Mouse (Mus musculus): ENCODE measurements around the gene Gabrg3. TPM values are rescaled to one million over a fixed set of nuclear protein-coding genes. Genes with fewer than 3 reads are reported as not detected.
"Not testable (repeated sequence)": the region's sequence is repeated elsewhere in the genome, so short reads cannot be mapped to it uniquely, and the experiment has no call there.

Gene Gabrg3
- polyA plus RNA-seq, 3 experiments from 2014 or later: not detected

DNA sequence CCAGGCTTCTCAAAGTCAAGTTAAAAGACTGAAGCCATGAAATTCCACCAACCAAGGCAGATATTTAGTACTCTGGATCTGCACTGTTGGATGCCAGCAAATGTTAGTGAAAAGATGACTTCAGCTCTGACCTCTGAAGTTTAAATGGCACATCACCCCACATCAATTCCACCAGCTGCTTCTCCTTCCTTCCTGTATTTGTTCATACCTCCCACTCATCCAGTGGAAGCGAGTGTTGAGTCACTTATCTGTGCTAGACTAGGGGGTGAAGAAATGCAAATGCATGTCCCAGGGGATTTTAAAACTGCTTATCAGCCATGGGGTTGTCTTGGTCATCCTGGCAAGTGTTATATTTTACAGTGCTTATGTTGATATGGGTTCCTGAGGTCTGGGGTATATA lies 79.7 kb downstream of the Gabrg3 start:
- ATAC-seq: no peak

DNA sequence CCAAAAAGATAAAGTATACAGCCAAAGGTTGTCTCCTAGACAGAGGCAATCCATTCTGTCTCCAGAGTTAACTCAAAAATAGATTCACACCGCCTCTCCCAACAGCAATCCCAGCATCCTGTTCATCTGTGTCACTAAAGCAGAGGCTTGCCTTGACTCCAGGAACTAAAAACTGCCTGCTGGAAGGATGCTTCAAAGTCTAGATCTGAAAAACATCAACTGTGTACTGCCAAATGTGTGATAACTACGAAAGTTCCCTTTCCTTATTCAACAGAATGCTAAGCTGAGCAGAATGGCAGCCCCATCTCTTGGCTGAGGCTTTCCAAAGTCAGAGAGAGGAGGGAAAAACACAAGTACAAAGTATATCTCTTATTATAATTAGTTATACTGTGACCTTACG lies 90.3 kb downstream of the Gabrg3 start:
- no peak for ATAC-seq

DNA sequence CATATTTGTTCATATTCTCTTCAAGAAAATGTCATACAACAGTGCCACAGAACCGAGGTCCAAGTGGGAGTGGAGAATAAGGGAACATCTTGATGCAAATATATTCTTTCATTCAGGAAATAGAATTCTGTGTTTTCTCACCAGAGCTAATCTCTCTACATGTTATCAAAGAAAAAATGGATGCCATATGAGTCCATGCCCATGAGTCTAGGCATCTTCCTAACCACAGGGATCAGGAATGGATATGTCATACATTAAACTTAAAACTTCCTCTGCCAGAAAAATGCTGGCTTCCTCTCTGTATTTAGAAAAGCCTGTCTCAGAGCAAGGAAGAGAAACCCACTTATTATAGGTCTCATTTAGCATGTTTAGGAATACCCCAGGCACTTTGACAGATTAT lies 92.9 kb downstream of the Gabrg3 start:
- ATAC-seq: no peak

DNA sequence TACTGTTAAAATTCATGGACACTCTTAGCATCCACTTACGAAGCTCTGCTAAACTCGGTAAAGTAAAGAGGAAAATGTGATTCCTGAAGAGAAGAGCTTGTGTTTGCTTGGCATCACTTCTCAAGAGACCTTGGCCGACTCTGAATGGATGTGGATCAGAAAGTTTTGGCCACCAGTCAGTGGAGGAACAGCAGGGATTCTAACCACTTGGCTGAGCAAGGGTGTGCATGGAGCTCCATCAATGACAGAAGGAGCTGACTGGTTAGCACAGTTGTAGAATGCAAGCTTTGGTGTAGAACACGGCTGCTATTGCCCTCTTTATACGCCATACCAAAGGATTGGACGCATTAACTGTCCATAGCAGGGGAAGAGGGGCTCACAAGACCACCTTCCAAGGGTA lies 93.4 kb downstream of the Gabrg3 start:
- ATAC-seq: no peak

GRCm38 (mm10) chr7:57283186-57283585 lies 103.8 kb downstream of the Gabrg3 start:
- no peak for ATAC-seq

DNA sequence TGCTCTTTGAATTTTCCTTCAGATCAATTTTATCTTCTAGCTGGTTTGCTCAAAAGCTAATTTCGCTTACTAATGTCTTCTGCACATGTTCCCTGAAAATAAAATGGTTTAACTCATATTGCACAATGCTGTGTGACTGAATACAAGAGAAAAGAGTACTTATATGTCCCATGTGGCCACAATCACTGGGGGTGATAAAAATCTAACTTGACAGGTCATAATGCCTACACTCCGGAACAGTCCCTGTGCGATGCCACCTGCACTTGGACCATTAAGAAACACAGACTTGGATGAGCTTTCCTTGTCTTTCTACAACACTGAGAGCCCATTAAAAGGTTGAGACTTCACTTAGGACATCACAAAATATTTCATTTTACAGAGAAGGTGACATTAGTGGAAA lies 108.1 kb downstream of the Gabrg3 start:
- no peak for ATAC-seq

DNA sequence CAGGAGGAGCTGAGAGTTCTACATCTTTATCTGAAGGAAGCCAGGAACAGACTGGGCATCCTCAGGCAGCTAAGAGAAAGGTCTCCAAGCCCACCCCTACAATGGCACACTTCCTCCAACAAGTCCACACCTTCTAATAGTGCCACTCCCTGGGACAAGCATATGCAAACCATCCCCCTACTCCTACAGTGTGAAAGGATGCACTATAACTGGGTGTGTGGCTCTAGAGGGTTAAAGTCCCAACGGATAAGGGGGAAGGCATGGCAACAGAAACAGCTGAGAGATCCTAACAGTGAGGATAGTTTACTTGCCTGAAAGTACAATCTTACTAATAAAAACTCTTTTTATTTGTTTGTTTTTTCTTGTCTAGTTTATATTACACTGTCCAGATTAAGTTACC lies 126.8 kb downstream of the Gabrg3 start:
- no peak for ATAC-seq

DNA sequence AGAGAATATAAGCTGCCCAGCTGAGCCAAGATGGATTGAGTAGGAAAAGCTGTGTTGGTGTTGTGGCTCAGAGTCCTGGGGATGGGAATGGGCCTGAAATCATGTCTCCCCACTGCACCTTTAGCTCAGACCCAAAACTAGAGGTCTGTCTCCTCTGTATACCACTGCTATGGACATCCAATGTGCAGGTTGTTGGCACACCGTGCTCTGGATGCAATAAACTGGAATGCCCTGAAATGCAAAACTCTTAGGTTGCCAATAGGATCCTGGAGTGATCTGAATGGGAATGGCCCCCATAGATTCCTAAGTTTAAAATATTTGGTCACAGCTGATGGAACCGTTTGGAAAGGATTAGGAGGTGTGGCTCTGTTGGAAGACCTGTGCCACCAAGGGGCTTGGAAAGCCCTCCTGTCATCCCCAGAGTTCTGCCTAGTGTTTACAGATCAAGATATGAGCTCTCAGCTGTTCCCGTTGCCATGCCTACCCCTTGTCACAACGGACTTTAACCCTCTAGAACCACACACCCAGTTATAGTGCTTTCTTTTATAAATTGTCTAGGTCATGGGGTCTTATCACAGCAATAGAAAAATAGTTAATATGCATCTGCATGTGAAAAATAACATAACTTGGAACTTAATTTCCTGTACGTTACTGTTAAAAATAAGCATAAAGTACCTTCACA lies 128.0 kb downstream of the Gabrg3 start:
- ATAC-seq: no peak

DNA sequence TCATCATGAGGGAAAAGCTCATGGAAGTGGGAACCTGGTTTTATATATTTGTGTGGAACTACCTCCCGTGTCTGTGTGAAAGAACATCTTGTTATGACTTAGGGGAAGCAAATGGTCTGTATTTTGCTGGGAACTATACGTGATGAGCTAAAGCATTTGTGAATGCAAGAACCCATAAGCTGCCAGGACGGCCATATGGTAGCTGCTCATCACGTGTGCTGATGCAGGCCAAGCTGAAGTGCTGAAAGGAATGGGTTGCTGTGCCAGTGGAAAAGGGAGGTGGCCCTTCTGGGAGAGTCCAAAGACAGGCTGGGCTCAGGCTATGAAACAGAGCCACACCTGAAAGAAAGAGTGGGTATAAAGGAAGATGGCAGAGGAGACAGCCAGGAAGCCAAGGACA lies 143.0 kb downstream of the Gabrg3 start:
- ATAC-seq: no peak

- ATAC-seq: no peak
Measured at GRCm38 (mm10) chr7:57214119-57214518, 172.9 kb downstream of the Gabrg3 start.

GRCm38 (mm10) chr7:57186015-57186414 lies 201.0 kb downstream of the Gabrg3 start:
- no peak for ATAC-seq

DNA sequence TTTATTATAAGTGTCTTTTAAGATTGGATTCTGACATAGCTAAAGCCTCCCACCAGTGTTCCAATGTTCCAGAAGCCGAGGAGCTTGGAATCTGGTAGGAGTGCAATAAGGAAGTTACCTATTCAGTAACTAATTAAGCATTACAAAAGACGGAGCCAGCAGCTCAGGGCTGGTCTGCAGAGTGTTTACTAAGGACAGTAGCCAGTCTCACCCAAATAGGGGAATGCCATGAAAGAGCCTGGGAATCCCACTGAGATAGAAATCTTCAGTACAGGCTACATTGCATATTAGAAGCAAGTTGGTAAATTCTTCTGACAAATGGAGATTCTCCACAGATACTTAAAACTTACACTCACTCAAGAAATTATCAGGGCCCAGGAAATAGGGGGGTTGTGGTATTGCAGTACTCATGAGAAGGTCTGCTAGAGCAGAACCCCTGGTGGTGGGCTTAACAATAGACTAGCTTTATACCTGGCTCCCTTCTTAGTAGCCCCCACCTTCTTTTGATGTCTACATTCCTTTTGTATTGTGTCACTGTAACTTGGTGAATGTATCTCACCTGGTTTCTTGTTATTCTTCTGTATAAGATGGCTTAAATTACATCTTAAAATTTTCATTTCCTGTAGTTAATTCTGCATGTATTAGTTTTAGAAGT lies 211.0 kb downstream of the Gabrg3 start:
- not testable (repeated sequence) for ATAC-seq

DNA sequence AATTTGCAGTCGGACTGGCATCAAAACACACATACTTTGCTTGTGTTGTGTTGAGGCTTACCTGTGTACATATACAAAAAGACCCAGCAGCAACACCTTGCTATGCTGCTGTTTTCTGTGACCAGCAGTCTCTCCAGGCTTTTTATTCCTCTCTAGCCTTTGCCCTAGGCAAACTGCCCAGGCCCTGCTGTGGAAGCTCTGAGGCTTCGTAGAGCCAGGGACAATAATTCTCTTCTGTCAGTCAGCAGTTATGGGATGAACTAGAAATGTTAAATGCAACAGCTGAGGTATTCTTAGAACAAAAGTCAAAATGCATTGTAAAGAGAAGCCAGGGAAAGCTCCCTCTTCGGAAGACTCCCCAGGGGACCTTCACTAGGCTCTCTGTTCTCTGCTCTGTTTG lies 220.1 kb downstream of the Gabrg3 start:
- no peak for ATAC-seq

GRCm38 (mm10) chr7:57158211-57158610 lies 228.8 kb downstream of the Gabrg3 start:
- no peak for ATAC-seq

DNA sequence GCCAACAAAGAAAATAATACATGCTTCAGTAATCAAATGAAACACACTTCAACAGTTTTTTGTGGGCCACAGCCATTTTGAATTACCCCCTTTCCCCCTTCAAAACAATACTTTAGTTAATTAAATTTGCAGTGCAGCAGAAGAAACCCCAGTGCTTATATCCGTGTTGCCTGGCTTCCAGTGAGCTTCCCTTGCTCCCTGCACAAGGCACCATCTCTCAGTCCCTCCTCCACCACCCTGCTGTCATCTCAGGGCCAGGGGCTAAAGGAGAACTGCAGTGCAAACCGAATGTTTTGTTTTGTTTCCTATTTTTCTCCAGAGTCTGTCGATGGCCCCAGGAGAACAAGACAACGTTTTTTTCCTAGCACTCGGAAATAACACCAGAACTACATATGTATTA lies 233.2 kb downstream of the Gabrg3 start:
- ATAC-seq: no peak

GRCm38 (mm10) chr7:57150768-57151167 lies 236.2 kb downstream of the Gabrg3 start:
- ATAC-seq: no peak

DNA sequence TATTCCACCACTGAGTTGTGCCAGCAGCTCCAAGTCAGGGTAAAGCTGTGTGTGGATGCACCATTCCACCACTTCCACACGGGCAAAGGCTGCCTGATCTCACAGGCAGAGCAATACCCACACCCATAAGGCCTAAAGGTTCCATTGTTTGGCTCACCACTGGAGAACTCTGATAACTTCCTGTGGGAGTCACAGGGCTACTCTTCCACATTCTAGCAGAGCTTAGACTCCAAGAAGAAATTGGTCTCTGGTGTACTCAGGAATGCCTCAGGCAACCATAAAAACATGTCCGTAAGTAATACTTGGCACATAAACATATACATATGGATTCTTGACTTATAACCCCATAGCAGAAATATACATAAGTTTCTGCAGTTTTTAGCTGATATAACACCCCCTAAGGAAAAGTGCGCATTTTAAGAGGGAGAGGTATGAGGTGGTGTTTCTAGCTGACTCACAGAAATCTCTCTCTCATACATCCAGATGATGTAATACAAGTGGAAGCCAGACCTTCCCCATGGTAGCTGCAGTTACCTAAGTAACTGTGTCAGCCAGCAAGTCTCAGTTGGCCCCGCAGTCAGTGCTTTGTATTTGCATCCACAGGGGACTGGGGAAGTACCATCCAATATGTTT lies 248.8 kb downstream of the Gabrg3 start:
- no peak for ATAC-seq

DNA sequence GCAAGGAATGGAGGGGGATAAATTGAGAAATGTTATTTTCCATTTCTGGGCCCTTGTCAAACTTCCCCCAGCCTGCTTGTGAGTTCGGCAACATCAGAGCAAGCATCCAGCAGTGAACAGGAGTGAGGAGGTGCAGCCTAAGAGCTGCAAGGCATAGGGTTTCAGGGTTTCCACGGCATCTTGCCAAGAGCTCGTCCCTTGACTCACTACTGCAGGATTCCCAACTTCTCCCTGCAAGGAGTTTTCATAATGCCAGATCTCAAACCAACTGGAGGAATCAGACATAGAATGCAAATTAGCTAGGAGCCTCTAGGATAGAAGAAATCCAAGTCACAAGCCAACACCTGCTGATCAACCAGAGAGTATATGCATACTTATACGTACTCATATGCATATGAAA lies 254.0 kb downstream of the Gabrg3 start:
- no peak for ATAC-seq

GRCm38 (mm10) chr7:57132471-57132870 lies 254.5 kb downstream of the Gabrg3 start:
- ATAC-seq: no peak

DNA sequence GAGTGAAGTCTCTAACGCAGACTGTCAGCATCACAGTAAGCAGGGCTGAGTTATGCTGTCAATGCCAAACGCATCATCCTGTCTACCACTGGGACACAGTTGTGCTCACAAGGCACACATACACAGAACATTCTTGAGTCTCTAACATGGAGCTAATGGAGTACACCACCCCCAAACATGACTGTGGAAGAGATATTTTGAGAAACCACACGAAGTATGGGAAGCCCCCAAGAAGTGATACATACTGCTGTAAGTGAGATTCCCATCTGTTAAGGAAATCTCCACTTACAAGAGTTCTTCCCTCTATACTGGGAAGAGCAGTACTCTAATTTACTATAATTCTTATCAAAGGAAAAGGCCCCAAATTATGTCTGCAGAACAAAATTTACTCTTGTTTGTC lies 286.9 kb downstream of the Gabrg3 start:
- no peak for ATAC-seq

DNA sequence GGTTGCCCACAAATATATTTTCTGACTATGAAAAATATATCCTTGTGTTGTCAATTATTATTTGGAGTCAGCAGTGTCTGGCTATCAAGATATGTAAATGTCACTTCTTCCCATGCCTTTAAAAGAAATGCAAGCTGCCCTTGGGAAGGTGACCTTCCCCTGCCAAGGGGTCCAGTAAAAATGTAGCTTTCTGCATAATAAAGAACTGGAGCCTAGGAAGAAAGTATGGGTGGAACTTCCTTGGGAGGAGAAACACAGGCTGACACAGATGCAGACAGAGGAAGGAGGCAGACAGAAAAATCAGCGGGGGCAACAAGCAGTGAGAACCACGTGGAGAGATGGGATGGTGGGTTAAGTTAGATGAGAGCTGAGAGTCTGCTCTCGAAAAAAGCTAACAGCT lies 304.9 kb downstream of the Gabrg3 start:
- no peak for ATAC-seq

GRCm38 (mm10) chr7:57071435-57072160 lies 315.4 kb downstream of the Gabrg3 start:
- no peak for ATAC-seq

- ATAC-seq: no peak
Measured at GRCm38 (mm10) chr7:57065398-57065797, 321.6 kb downstream of the Gabrg3 start.

All from inflammation-experienced regulatory T-cells, adult 6 months (primary cell).